Mouse (Mus musculus) CD4-positive naive resting alpha-beta T cell, adult 76 days (primary cell): Measurements from ENCODE around the gene Gvin1. TPM values are rescaled to one million over a fixed set of nuclear protein-coding genes. Genes with fewer than 3 reads are reported as not detected.

ENCODE experiments used
- total RNA-seq: library from RNA; stranded (reverse); gene quantifications from one replicate; pipeline ENCODE4 v1.2.4, GENCODE M21; 2023

Gene Gvin1
- total RNA-seq, result 50.8 TPM

GRCm38 (mm10) chr7:106215177-106215576 is at the start of gene Gvin1:
Gene Gvin1, minus strand, starts transcription at chr7:106215326.

